Comparison of ENCODE assay signal across 22 mouse cellular contexts in genomic region chr2:45783634-45784412, GRCm38 (mm10).
DNase-seq lines count a peak whose midpoint lies in the region; ATAC-seq and TF ChIP-seq lines count a peak whose summit lies in the region.
"Had no signal": no experiment of that assay in that cellular context is flagged by ENCODE, and none has a peak within 500 bp of the region (broad histone marks: within the 10 kb centered on the region; RNA-seq: fewer than 3 reads in every experiment).

No protein-coding gene starts in this region.

- intact Hi-C loops in gastrocnemius, postnatal 14 days (cut with DNase I; ENCODE audit: low total_unique reads): no loop called here

- no peak for TF ChIP-seq CTCF in midbrain, postnatal 0 days (IDR thresholded peaks at IDR 0.05)

- no peaks in the 10 kb centered on the region for H3K9me3 ChIP-seq in midbrain, embryonic 13.5 days
- no peaks in the 10 kb centered on the region for H3K9me3 ChIP-seq in midbrain, postnatal 0 days (ENCODE audit: low read length)
- H3K9me3 ChIP-seq in hindbrain, embryonic 14.5 days (ENCODE audit: control insufficient read depth, low read length): no peaks in the 10 kb centered on the region
- H3K9me3 ChIP-seq in midbrain, embryonic 15.5 days: no peaks in the 10 kb centered on the region
- H3K9me3 ChIP-seq: forebrain, embryonic 15.5 days; heart, embryonic 15.5 days; limb, embryonic 15.5 days; liver, embryonic 15.5 days had no signal

- no peaks in the 10 kb centered on the region for H3K27me3 ChIP-seq in midbrain, embryonic 13.5 days
- H3K27me3 ChIP-seq in midbrain, postnatal 0 days (ENCODE audit: insufficient read depth, low read length): no peaks in the 10 kb centered on the region
- no peaks in the 10 kb centered on the region for H3K27me3 ChIP-seq in hindbrain, embryonic 14.5 days (ENCODE audit: control insufficient read depth, insufficient read depth, low read length)
- no peaks in the 10 kb centered on the region for H3K27me3 ChIP-seq in midbrain, embryonic 15.5 days (replicated peaks)
- H3K27me3 ChIP-seq: forebrain, embryonic 15.5 days; heart, embryonic 15.5 days; limb, embryonic 15.5 days; liver, embryonic 15.5 days had no signal

- no peaks in the 10 kb centered on the region for H3K36me3 ChIP-seq in midbrain, embryonic 13.5 days
- no peaks in the 10 kb centered on the region for H3K36me3 ChIP-seq in midbrain, postnatal 0 days (ENCODE audit: insufficient read depth, low read length)
- H3K36me3 ChIP-seq in hindbrain, embryonic 14.5 days (replicated peaks; ENCODE audit: control insufficient read depth, insufficient read depth): no peaks in the 10 kb centered on the region
- H3K36me3 ChIP-seq in midbrain, embryonic 15.5 days (replicated peaks): no peaks in the 10 kb centered on the region
- H3K36me3 ChIP-seq: forebrain, embryonic 15.5 days; heart, embryonic 15.5 days; limb, embryonic 15.5 days; liver, embryonic 15.5 days had no signal

- H3K4me2 ChIP-seq in midbrain, embryonic 13.5 days (replicated peaks): no peak overlapping the region
- no peak overlapping the region for H3K4me2 ChIP-seq in midbrain, postnatal 0 days (ENCODE audit: low read depth, low read length, poor library complexity, severe bottlenecking)
- peak overlapping the region; percentile 5; the same call in 1 of the 2 replicates for H3K4me2 ChIP-seq in hindbrain, embryonic 14.5 days (replicated peaks)
- no peak overlapping the region for H3K4me2 ChIP-seq in midbrain, embryonic 15.5 days
- H3K4me2 ChIP-seq: forebrain, embryonic 15.5 days; heart, embryonic 15.5 days; limb, embryonic 15.5 days; liver, embryonic 15.5 days had no signal

- no peak overlapping the region for H3K9ac ChIP-seq in midbrain, embryonic 13.5 days (replicated peaks)
- H3K9ac ChIP-seq in midbrain, postnatal 0 days (replicated peaks; ENCODE audit: low read length, poor library complexity, severe bottlenecking): no peak overlapping the region
- H3K9ac ChIP-seq in hindbrain, embryonic 14.5 days: no peak overlapping the region
- no peak overlapping the region for H3K9ac ChIP-seq in midbrain, embryonic 15.5 days
- H3K9ac ChIP-seq: forebrain, embryonic 15.5 days; heart, embryonic 15.5 days; limb, embryonic 15.5 days; liver, embryonic 15.5 days had no signal

- ATAC-seq in midbrain, embryonic 13.5 days: peak; percentile 72
- ATAC-seq in midbrain, postnatal 0 days (ENCODE audit: low FRiP score): no peak
- peak; percentile 65 for ATAC-seq in hindbrain, embryonic 14.5 days (ENCODE audit: low FRiP score)
- peak; percentile 76; the same call in 1 of the 2 replicates for ATAC-seq in midbrain, embryonic 15.5 days (replicated peaks)
- ATAC-seq: forebrain, embryonic 15.5 days had no signal

- peaks cover 8% of the 10 kb centered on the region; the same call in 1 of the 2 replicates for H3K4me1 ChIP-seq in midbrain, embryonic 13.5 days (replicated peaks)
- no peaks in the 10 kb centered on the region for H3K4me1 ChIP-seq in midbrain, postnatal 0 days (ENCODE audit: insufficient read depth, low read length)
- H3K4me1 ChIP-seq in hindbrain, embryonic 14.5 days (replicated peaks; ENCODE audit: control insufficient read depth, insufficient read depth, low read length): 0 out of 2 replicates have a peak, but pooled peaks cover 14% of the 10 kb centered on the region
- 0 out of 2 replicates have a peak, but pooled peaks cover 5% of the 10 kb centered on the region for H3K4me1 ChIP-seq in midbrain, embryonic 15.5 days
- H3K4me1 ChIP-seq: heart, embryonic 15.5 days; liver, embryonic 15.5 days had no signal

- H3K4me3 ChIP-seq in midbrain, embryonic 13.5 days (replicated peaks): no peak overlapping the region
- H3K4me3 ChIP-seq in midbrain, postnatal 0 days (ENCODE audit: low read depth, low read length): no peak overlapping the region
- H3K4me3 ChIP-seq in hindbrain, embryonic 14.5 days (replicated peaks; ENCODE audit: low read length): no peak overlapping the region
- no peak overlapping the region for H3K4me3 ChIP-seq in midbrain, embryonic 15.5 days
- H3K4me3 ChIP-seq: forebrain, embryonic 15.5 days; heart, embryonic 15.5 days; limb, embryonic 15.5 days; liver, embryonic 15.5 days; myocyte had no signal

- whole genome bisulfite sequencing in midbrain, embryonic 13.5 days: 74% methylated on average over 9 of the region's 9 CpGs
- 74% methylated on average over 9 of the region's 9 CpGs for WGBS in midbrain, postnatal 0 days
- 55% methylated on average over 9 of the region's 9 CpGs for WGBS in hindbrain, embryonic 14.5 days
- WGBS in midbrain, embryonic 15.5 days: 68% methylated on average over 9 of the region's 9 CpGs

- no peak for DNase-seq in midbrain, postnatal 0 days (ENCODE audit: low spot score)
- DNase-seq in hindbrain, embryonic 14.5 days (ENCODE audit: low spot score): peak; percentile 29
- DNase-seq in retina, postnatal 1 day: peak; percentile 40
- DNase-seq in gastrocnemius, postnatal 14 days: no peak
- DNase-seq in urinary bladder, postnatal 14 days (ENCODE audit: low spot score): no peak
- DNase-seq: adrenal gland, postnatal 10 days; cerebellum, adult 2 months; cerebellum, postnatal 25 days; gastrocnemius, postnatal 36 days; heart, postnatal 36 days; kidney, adult 2 months; kidney, postnatal 10 days; left cerebral cortex, postnatal 4 days; lung, postnatal 4 days; thymus, postnatal 14 days had no signal

- H3K27ac ChIP-seq in midbrain, embryonic 13.5 days: no peak overlapping the region
- no peak overlapping the region for H3K27ac ChIP-seq in midbrain, postnatal 0 days (ENCODE audit: low read depth, low read length)
- H3K27ac ChIP-seq in hindbrain, embryonic 14.5 days: no peak overlapping the region
- H3K27ac ChIP-seq in midbrain, embryonic 15.5 days: no peak overlapping the region
- H3K27ac ChIP-seq: forebrain, embryonic 15.5 days; heart, embryonic 15.5 days; limb, embryonic 15.5 days; liver, embryonic 15.5 days had no signal

Comparison
In these comparisons a context has a peak if more than half of its experiments do, and no peak if none do; other contexts are left out.
1. DNase-seq: peak in hindbrain, embryonic 14.5 days (single experiment) and retina, postnatal 1 day (single experiment); none in midbrain, postnatal 0 days (single experiment), gastrocnemius, postnatal 14 days (single experiment) and urinary bladder, postnatal 14 days (single experiment).